Mouse (Mus musculus): ENCODE results near the gene Dcx.

Dcx gene

DNA sequence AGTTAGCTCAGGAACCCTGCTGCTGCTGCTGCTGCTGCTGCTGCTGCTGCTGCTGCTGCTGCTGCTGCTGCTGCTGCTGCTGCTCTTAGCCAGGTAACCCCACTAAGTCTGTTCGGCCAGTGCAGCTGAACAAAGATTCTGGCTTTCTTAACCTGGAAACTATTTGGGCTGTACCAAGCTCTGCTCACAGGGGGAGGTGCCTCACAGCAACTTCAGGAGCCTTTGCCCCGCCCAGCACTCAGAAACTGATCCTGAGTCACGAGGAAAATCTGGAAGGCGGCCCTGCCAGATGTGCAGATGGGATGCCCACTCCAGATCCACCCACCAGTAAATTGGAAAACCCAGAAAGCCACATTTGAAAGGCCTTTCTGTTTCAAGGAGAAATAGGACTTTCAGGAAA lies 105.9 kb downstream of the Dcx start, which contains the start of gene Capn6:
Capn6 (minus strand) TSS at position 203 of the 400 bp plus-strand sequence.
- no peak for DNase-seq (ENCODE audit: low spot score in 2 of 2)

- no peak for DNase-seq (ENCODE audit: low spot score in 2 of 2)
Observed at GRCm38 (mm10) chrX:143826521-143826920, 106.6 kb downstream of the Dcx start.

DNA sequence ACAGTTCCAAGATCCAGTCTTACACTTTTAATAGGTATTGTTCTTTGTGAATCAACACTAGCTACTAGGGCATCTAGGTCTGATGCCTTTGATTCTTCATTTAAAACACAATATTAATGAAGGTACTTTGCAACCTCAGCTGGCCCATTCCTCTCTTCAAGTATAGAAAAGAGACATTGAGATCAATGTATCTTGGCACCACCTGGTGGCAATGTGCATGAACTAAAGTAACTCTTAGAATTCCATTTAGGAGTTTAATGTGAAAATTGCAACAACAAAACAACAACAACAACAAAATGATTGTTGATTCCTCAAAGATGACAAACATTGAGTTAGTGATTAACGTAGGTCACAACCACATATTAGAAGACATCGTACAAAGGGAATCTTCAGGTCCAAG lies 114.2 kb downstream of the Dcx start:
- DNase-seq (ENCODE audit: low spot score in 2 of 2) = no peak

DNA sequence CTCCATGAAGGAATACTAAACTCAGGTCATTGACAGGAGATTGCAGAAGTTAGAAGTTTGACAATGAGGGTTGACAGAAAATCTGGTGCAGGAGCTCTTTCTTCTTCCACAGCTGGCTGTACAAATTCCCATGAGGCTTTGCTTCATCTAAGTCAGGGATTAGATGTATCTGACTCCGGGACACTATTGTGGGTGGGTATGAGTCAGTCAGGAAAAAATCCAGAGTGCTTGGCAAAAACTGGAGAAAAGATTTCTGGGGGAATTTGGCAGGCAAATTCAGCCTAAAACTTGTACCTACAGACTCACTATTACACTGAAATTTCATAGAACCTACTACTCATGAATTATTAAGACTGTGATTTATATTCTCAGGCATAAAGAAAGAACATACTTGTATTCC lies 117.2 kb downstream of the Dcx start:
- no peak for DNase-seq (ENCODE audit: low spot score in 2 of 2)

Data from frontal cortex, postnatal 25 days (tissue).